Mouse (Mus musculus): ENCODE results near the gene Vsx1. TPM values are rescaled to one million over a fixed set of nuclear protein-coding genes. Genes with fewer than 3 reads are reported as not detected.

Vsx1 gene
- polyA plus RNA-seq (2015; fragmentation: Nextera tagmentation; extraction: Ambion mirVana), result not detected in 2 replicates

DNA sequence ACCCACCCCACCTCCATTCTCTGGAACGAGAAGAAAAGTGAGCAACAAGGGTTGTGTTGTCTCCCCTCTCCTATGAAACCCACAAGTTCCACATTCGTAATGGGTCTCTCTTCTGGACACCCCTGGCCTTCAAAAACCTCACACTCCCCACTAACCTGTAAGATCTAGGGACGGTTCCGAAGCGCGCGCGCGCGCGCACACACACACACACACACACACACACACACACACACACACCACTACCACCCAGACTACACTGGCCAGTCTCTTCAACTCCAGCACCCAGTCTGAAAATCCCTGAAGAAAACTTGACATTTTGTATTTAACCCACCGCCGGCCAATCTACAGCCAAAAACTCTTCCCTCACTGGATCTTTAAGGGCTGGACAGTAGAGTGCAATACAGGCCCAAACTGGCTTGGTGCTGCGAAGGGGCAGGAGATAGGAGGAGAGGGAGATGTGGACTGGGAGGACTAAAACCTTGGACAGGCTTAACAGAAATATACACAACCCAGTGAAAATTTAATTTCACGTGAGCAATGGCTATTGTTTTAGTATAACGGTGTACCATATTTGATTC, at the start of gene Vsx1:
Vsx1 (minus strand) TSS at position 138 of the 578 bp plus-strand sequence.

DNA sequence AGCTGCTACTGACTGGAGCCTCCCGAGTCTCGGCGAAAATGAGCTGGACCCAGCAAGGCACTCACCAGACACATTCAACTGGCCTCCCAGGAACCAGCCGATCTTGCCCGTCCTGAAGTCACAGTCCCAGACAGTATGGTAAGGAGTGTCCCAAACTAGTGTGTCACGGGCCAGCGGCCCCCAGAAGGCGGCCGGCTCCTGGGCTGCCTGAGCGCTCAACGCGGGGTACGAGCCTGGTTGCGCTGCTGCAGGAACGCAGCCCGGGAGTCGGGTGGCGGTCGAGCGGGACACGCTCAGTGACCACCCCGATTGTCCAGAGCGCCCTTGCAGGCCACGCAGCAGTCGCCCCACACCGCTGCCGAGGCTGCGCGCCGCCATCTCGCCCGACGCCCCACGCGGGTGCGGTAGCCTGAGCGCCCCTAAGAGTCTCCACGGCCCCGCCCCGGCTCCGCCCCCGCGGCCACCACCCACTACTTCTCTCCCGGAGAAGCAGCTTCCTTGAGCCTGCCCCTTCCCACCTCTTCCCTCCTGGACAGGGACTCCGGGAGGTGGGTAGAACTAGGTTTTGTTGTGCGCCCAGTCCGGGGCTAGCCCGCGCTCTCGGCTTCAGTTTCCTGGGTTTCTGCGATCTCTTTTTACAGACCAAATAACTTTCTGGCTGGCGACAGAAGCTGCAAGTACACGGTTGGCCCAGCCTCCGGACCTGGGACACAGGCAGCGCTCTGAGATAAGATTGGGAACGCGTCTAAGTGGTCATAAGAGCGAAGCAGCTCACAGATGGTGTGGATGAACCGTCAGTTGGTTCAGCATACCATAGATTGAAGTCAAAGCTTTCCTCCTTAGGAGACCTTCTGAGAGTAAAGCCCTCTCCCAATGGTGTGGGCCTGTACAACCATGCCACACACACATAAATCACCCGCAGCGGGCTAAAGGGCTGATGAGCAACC, 21.1 kb downstream of the Vsx1 start, which contains the start of gene Acss1:
Acss1 (minus strand) TSS at position 681 of the 947 bp plus-strand sequence.

Other genes starting within 250 kb of the Vsx1 start
- 2.7 and 2.9 TPM in 2 replicates for gene Zfp442, start 237.9 kb downstream of the Vsx1 start, polyA plus RNA-seq (2015; fragmentation: Nextera tagmentation; extraction: Ambion mirVana)
- 0.06 and 0.08 TPM in 2 replicates for gene Zfp345, start 204.3 kb downstream of the Vsx1 start, polyA plus RNA-seq (2015; fragmentation: Nextera tagmentation; extraction: Ambion mirVana)
- gene Cst7, start 118.9 kb downstream of the Vsx1 start, polyA plus RNA-seq (2015; fragmentation: Nextera tagmentation; extraction: Ambion mirVana), result 0.25 and 0.27 TPM in 2 replicates
- 28.1 TPM in 2 replicates for gene Apmap, start 80.8 kb downstream of the Vsx1 start, polyA plus RNA-seq (2015; fragmentation: Nextera tagmentation; extraction: Ambion mirVana)
- 6.2 and 6.3 TPM in 2 replicates for gene Acss1, start 20.9 kb downstream of the Vsx1 start, polyA plus RNA-seq (2015; fragmentation: Nextera tagmentation; extraction: Ambion mirVana)
- gene Entpd6, start 59.7 kb upstream of the Vsx1 start, polyA plus RNA-seq (2015; fragmentation: Nextera tagmentation; extraction: Ambion mirVana), result 28.9 and 31.8 TPM in 2 replicates
- gene Pygb, start 97.4 kb upstream of the Vsx1 start, polyA plus RNA-seq (2015; fragmentation: Nextera tagmentation; extraction: Ambion mirVana), result 422 and 474 TPM in 2 replicates
- gene Abhd12, start 215.4 kb upstream of the Vsx1 start, polyA plus RNA-seq (2015; fragmentation: Nextera tagmentation; extraction: Ambion mirVana), result 134 and 143 TPM in 2 replicates
- 10.9 and 11.0 TPM in 2 replicates for gene Gins1, start 216.0 kb upstream of the Vsx1 start, polyA plus RNA-seq (2015; fragmentation: Nextera tagmentation; extraction: Ambion mirVana)